Mouse (Mus musculus): ENCODE measurements at regions not wholly inside any gene's neighbourhood (a gene's known extent, or its start where the extent isn't known, plus 50 kb on each side); places are given as distances from the start of the nearest gene placed in this dataset.

DNA sequence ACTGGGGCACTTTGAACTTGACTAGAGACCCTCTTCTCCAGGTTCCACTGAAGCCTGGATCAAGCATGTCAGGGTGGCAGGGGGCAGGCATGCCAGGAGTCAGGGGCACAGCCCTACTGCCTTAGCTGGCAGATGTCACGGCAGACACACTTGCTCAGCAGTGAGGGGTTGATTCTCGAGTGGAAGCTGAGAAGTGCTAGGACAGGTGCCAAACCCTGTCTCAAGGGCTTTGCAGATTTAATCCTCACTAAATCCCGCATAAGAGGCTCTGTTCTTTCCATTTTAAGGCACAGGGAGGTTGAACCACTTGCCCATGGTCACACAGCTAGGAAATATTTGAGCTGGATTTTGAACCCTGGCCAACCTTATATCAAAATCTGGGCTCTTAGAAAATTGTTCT is 223.5 kb upstream of the Mvb12b start:
- DNase-seq (ENCODE audit: extremely low spot score, low spot score) = no peak

DNA sequence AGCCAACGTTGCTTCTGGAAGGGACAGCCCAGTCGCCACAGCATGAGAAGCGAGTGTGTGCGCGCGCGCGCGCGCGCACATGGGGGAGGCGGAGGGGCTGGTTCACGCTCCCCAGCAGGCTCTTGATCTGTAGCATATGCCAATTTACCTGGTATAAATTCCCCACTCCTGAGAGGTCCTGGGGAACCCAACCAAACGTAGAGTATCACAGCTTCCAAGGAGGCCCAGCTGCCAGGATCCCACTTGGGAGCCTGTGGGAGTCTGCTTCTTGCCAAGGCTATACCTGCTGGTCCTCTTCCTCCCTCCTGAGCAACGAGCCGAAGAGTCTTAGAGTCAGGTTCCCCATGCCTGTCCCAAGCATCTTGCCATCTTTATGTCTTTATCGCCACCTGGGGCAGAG is 222.8 kb upstream of the Mvb12b start:
- no peak for DNase-seq (ENCODE audit: extremely low spot score, low spot score)

DNA sequence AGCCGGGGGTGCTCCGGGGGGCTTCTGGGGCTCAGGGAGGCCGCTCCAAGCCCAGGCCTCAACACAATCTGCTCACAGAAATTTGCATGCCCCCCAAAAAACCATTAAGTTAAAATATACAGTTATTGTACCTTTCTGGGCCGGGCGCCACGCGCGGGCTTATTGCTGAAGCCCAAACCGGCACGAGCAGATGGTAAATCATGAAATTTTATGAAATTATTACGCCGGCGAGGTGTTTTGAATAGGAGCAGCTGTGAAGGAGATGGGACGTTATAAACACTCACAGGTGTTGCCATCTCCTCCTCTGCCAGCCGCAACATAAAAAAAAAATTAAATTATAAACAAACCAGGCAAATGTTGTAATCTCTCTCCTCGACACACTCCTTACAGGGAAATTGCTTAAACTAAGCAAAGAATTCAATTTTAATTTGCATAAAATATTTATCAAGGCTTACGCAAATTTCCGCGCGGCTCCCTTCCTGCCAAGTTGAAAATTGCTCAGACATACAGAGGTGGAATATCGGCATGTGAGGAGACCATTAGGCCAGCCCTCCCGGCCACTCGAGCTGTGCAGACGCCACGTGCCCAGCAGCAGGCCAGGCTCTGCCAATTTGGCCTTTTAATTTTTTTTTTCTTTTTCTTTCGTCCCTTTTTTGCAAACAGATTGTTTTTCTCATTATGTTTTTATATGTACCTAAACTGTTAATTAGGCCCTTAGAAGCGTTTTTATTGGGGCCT is 220.0 kb upstream of the Mvb12b start:
- DNase-seq (ENCODE audit: extremely low spot score, low spot score) = no peak

DNA sequence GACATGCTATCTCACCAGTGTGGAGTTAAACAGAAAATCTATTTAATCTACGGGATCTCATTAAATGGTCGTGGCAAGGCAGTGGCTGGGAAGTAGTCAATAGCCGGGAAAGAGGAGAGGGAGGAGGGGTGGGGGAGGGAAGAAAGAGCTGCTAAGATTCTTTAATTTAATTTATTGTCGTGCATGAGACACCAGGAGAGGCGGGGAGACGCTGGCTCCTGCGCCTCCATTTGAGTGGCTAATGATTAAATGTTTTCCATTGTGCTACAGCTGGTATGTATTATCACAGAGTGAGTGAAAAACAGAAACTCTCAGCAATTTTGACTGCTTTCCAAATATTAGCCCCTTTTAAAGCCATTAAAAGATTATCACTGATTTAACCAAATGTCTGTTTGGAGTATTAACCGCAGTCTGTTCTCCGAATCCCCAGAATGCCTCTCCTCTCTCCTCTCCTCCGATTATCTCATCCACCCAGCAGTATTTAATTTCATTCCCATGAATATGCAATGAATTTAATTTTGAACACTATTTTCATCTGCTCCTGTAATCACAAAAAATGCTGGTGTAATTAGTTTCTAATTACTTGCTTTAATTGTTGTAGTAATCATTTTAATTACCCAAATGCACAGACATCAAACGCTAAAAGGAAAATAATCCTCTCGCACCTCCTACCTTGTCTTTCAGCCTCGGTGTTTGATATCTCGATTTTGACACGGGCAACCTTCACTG is 219.3 kb upstream of the Mvb12b start:
- no peak for DNase-seq (ENCODE audit: extremely low spot score, low spot score)

GRCm38 (mm10) chr2:34106245-34106644 is 218.5 kb upstream of the Mvb12b start:
- no peak for DNase-seq (ENCODE audit: extremely low spot score, low spot score)

DNA sequence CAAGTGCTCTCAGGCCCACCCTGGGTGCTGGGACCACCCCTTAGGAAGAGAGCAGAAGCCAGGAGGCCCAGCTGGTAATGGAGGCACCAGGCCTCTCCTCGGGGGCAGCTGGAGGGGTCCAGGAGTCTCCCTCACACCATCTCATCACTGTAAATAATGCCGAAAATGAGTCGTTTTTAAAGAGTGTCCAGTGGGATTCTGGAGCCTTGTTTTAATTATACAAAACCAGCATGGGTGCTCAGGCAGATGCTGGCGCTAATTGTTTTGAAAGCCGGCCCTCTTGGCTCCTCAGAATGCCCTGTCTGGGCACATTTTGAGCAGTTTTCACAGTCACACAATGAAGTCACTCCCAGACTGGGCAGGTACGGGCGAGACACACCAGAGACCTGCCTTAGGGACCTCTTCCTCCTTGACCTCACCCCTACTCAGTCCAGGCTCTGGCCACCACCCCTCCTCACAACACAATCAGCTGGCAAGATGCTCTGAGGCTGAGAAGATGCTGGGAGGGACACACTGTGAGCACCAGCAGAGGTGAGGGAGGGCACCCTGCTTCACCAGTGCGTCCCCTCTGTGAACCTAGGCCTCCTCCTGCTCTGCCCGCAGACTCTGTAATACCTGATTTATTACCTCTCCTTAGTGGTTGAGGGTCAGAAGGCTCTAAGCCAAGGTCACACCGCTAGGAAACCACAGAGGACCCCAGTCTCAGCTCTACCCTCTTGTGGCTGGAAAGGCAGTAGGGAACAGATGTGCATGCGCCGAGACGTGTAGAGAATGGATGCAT is 217.7 kb upstream of the Mvb12b start:
- peak; percentile 52 for DNase-seq (ENCODE audit: extremely low spot score, low spot score)

DNA sequence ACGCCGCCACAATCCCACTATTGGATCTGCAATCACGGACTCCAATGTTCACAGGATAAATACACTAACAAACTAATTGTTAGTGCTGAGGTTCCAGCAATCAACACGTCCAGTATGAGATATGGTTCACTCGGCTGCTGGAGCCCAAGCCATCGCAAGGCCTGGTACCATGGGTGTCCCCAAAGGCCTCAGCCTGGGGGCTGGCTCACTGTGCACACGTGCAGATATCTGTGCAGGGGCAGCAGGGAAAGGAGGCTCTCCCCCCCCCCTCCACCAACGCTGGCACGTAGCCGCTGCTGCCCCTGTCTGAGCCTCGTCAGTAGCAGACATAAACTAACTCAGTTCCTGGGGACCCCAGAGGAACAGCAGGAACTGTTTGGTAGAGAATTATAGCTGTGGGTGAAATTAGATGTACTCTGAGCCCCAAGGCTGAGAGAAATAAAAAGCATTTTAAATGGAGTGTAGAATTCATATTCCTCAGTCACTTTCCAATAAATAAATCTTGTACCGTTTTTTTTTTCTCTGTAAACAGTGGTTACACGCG is 210.3 kb upstream of the Mvb12b start:
- DNase-seq (ENCODE audit: extremely low spot score, low spot score) = no peak

DNA sequence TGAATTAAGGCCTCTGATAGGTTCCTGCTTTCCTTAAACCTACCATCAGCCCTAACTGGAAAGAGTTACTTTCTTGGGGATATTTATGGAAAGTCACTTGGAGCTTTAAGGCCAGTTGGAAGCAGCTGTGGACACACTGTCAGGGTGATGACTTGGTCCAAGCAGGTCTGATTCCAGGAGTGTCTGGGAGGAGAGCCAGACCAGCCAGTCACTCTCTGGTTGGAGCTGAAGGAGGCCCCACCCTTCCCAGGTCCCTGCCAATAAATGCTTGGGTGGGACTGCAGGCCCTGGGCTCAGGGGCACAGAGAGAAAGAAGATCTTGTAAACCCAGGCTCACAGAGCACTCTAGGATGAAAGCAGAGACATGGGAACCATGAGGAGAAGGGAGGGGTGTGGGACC is 208.8 kb upstream of the Mvb12b start:
- no peak for DNase-seq (ENCODE audit: extremely low spot score, low spot score)

DNA sequence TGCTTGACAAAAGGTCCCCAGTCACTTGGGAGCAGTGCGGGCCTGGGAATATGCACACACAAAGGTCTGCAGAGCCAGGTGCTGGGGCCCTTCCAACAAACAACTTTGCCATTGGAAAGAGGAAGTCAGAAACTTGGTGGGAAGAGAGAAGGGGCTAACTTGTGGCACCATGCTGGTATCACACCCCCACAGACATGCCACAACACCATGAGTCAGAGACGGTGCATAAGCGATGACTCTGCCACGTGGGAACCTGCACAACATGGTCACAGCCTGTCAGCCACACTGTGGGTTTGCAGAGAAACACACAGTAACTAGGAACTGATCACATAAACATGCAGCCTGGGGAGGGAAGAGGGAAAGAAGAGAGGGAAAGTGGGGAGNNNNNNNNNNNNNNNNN is 201.1 kb upstream of the Mvb12b start:
- DNase-seq (ENCODE audit: extremely low spot score, low spot score) = no peak

- DNase-seq (ENCODE audit: extremely low spot score, low spot score) = no peak
Observed at GRCm38 (mm10) chr2:34086130-34086529, 198.4 kb upstream of the Mvb12b start.

DNA sequence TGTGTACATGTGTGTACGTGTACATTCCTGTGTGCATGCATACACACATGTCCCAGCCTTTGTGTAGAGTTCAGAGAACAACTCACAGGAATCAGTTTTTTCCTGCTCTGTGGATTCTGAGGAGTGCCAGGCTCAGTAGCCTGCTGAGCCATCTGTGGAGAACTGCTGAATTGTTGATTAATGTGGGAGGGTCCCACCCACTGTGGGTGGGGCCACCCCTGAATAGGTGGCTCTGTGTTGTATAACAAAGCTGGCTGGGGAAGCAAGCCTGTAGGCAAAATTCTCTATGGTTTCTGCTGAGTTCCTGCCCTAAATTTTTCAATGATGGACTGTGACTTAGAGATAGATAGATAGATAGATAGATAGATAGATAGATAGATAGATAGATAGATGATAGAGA is 196.8 kb upstream of the Mvb12b start:
- DNase-seq (ENCODE audit: extremely low spot score, low spot score) = peak; percentile 35

GRCm38 (mm10) chr2:34082486-34082885 is 194.7 kb upstream of the Mvb12b start:
- DNase-seq (ENCODE audit: extremely low spot score, low spot score) = no peak

DNA sequence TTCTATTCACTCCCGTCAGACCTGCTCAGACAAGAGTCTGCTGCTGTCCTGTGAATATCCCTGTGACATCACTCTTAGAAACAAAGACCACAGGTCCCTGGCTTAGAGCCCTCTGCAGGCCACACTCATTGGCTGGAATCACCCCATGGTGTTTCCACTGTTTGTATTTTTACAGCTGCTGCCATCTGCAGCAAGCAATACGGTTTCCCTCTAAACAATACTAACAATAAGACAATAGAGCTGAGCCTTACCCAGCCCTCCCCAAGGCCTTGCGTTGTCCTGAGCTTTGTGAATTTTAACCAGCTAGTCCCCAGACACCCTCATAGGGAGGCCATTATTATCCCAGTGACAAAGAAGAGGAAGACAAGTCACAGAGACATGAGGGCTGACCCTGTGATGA is 192.4 kb upstream of the Mvb12b start:
- DNase-seq (ENCODE audit: extremely low spot score, low spot score) = peak; percentile 27

DNA sequence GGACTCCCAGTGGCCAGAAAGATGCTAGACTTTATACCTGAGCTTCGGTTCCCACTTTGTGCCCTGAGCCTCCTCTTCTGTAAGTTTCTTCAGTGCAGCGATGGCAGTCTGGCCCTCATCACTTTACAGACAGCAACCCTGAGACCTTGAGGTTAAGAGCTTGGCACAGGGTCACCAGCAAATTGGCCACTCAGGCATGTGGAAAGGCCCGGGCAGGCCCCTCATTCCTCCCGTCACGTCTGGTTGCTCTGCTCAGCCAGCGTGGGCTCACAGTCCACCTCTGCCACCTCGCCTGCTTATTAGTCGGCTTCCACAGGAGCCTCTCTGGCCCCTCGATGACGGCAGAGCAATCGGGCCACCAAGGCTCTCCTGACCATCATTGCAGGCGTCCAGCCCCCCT is 191.5 kb upstream of the Mvb12b start:
- DNase-seq (ENCODE audit: extremely low spot score, low spot score) = no peak

- no peak for DNase-seq (ENCODE audit: extremely low spot score, low spot score)
Observed at GRCm38 (mm10) chr2:34078875-34079262, 191.1 kb upstream of the Mvb12b start.

DNA sequence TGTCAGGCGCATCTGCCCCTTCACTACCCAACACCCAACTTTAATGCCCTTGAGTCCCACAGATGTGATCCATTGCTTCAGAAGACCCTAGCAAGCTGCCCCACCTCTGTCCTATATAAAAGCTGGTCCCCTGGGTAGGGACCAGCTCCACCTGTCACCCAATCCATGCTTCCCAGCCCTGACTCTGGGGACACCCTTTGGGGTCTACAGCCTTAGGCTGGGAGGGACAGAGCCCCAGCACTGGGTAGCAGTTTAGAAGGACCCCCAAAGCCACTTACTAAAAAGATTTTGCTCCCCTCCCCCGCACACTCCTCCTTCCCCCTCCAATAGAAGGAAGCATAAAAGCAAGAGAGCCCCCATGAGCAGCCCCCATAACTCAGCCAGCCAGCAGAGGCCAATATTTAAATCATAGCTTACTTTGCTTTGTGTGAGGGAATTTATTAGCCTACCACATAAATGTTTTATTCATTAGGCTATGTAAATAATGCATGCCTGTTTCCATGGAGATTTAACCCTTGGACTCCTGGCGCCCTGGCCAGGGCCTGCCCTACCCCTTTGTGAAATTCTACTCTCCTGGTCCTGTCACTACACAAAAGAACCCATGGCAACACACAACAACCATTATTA is 190.6 kb upstream of the Mvb12b start:
- DNase-seq (ENCODE audit: extremely low spot score, low spot score) = peak; percentile 40

GRCm38 (mm10) chr2:34076346-34076745 is 188.6 kb upstream of the Mvb12b start:
- DNase-seq (ENCODE audit: extremely low spot score, low spot score) = no peak

GRCm38 (mm10) chr2:34074066-34074465 is 186.3 kb upstream of the Mvb12b start:
- DNase-seq (ENCODE audit: extremely low spot score, low spot score) = no peak

DNA sequence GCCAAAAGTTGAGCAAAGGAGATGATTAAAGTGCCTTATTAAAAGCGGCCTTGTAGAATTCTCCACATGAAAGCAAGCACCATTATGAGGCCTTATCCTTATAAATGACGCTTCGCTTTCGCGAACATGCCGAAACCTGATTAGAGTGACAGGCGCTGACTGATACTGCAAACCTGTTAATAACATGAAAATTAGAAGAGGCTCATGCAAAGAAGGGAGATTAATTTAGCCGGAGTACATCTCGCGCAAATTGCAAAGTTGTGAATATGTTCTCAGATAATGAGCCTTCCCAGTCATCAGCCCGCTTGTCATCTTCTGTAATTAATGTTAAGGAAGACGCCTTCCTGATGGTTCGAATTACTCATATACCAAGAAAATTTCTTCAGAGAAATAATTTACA is 177.8 kb upstream of the Mvb12b start:
- DNase-seq (ENCODE audit: extremely low spot score, low spot score) = no peak

GRCm38 (mm10) chr2:34065090-34065489 is 177.3 kb upstream of the Mvb12b start:
- DNase-seq (ENCODE audit: extremely low spot score, low spot score) = peak; percentile 50

DNA sequence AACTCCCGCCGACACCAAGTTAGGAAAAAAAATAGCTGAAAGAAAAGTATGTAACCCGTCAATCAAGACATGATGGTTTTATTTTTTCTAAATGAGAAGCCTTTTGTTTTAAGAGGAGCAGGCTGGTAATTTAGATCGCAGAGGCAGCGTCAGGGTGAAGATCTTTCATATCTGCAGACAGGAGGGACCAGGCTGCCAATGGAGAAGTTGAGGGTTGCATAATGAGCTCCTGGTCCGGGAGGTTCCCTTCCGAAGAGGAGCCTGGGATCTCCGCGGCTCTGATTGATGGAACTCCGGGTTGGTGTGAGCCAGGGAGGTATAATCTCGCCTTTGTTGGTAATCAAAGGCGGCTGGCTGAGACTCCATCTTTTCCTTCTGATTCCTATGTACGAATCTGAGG is 168.8 kb upstream of the Mvb12b start:
- no peak for DNase-seq (ENCODE audit: extremely low spot score, low spot score)

DNA sequence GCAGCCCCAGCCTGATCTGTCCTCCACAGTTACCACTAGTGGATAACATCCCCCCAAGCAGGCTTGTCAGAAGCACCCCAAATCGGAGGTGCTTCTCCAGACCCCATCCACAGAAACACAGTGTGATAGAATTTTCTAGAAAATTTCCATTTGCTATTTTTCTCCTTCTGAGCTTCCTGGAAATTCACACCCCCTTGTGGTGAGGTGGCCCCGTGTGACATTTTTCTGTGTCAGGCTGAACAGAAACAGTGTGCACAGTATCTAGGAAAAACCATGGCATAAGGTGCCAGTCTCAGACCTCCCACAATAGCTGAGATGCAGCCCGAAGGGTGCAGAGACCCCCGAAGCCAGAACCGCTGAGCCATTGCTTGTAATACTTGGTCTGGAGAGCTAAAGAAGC is 155.3 kb upstream of the Mvb12b start:
- no peak for DNase-seq (ENCODE audit: extremely low spot score, low spot score)

All from neural tube, embryonic 10.5 days (tissue).